In the genomic region with DNA sequence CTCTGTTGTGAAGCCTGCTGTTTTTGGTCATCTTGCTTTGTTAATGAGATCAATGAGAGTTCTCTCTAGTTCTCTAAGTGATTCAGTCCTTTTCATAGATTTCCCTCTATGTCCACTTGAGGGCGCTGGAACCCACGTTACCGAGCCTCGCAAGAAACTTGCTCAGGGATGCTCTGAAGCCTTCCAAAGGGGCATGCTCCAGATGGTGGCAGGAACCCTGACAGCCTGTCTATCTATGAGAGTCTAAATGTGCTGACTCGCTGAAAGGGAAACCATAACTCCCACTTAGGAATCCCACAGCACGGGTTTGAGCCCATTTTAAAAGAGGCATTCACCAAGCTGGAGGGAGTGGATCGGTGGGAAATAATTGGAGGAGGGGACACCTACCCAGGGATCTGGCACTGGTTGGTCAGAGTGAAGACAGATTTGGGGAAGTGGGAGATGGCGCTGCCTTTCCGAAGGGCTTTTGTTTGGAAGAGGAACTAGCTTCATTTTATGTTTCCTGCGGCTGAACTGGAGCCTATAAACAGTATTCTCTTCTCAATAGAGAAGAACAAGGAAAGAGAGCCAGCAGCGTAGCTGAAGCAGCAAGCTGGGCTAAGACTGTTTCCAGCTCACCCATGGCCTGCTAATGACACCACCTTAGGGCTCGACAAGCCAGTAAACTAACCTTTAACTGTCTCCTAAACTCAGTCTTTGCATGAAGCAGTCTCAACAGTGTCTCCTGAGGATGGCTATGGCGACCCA, we compare ENCODE assay signal across 7 mouse cellular contexts. TPM values are rescaled to one million over a fixed set of nuclear protein-coding genes. Genes with fewer than 3 reads are reported as not detected.
A peak's percentile ranks its signal among the peaks of the same experiment; 100 is the strongest.
DNase-seq lines count a peak whose midpoint lies in the region; ATAC-seq and TF ChIP-seq lines count a peak whose summit lies in the region.

No protein-coding gene starts in this region.

- H3K4me1 ChIP-seq in bone marrow macrophage, adult 2 months (ENCODE audit: control insufficient read depth, insufficient read depth, low read length): no peaks in the 10 kb centered on the region
- H3K4me1 ChIP-seq in embryonic fibroblast, embryonic 13.5 days (ENCODE audit: control insufficient read depth, insufficient read depth, low read length): no peaks in the 10 kb centered on the region
- peaks cover 14% of the 10 kb centered on the region for H3K4me1 ChIP-seq in hindbrain, embryonic 12.5 days
- no peaks in the 10 kb centered on the region for H3K4me1 ChIP-seq in small intestine, adult 2 months (ENCODE audit: control insufficient read depth, insufficient read depth, insufficient read length, low read length)

- no peaks in the 10 kb centered on the region for H3K36me3 ChIP-seq in hindbrain, embryonic 12.5 days
- H3K36me3 ChIP-seq in small intestine, adult 2 months (ENCODE audit: control insufficient read depth, insufficient read depth, low read length): no peaks in the 10 kb centered on the region

- peak; percentile 77 for ATAC-seq in hindbrain, embryonic 12.5 days (ENCODE audit: low FRiP score)
- ATAC-seq in megakaryocyte-erythroid progenitor cell, adult 5-6 weeks (replicated peaks; ENCODE audit: low FRiP score, low TSS enrichment, poor library complexity, severe bottlenecking): peak; percentile 67

- H3K27me3 ChIP-seq in hindbrain, embryonic 12.5 days: no peaks in the 10 kb centered on the region
- H3K27me3 ChIP-seq in small intestine, adult 2 months (ENCODE audit: control insufficient read depth, insufficient read depth, low read length): no peaks in the 10 kb centered on the region

- TF ChIP-seq POLR2A in bone marrow macrophage, adult 2 months (IDR thresholded peaks at IDR 0.05; ENCODE audit: borderline replicate concordance, low read depth, low read length): no peak
- TF ChIP-seq POLR2A in embryonic fibroblast, embryonic 13.5 days (IDR thresholded peaks at IDR 0.05; ENCODE audit: low read depth, low read length): no peak
- no peak for TF ChIP-seq POLR2A in small intestine, adult 2 months (IDR thresholded peaks at IDR 0.05; ENCODE audit: low read depth, low read length)

- no peak overlapping the region for H3K9ac ChIP-seq in hindbrain, embryonic 12.5 days

- H3K9me3 ChIP-seq in hindbrain, embryonic 12.5 days (replicated peaks): no peaks in the 10 kb centered on the region

- 40% methylated on average over 13 of the region's 13 CpGs for WGBS in hindbrain, embryonic 12.5 days
- WGBS in small intestine, adult 2 months: 36% methylated on average over 13 of the region's 13 CpGs

- TF ChIP-seq CTCF in bone marrow macrophage, adult 2 months (IDR thresholded peaks at IDR 0.05; ENCODE audit: low read depth, low read length): 0 out of 2 replicates have a peak, but pooled peaks have one; percentile 16
- peak; percentile 42; the same call in 1 of the 2 replicates for TF ChIP-seq CTCF in embryonic fibroblast, embryonic 13.5 days (IDR thresholded peaks at IDR 0.05; ENCODE audit: borderline replicate concordance, insufficient read depth, low read length)
- peak; percentile 45; the same call in 1 of the 2 replicates for TF ChIP-seq CTCF in small intestine, adult 2 months (IDR thresholded peaks at IDR 0.05; ENCODE audit: extremely low read depth, insufficient read length, insufficient replicate concordance, low read depth, low read length)

- no peak overlapping the region for H3K4me3 ChIP-seq in bone marrow macrophage, adult 2 months (ENCODE audit: insufficient read depth, low read length)
- H3K4me3 ChIP-seq in embryonic fibroblast, embryonic 13.5 days (ENCODE audit: insufficient read depth, low read length): no peak overlapping the region
- no peak overlapping the region for H3K4me3 ChIP-seq in hindbrain, embryonic 12.5 days
- no peak overlapping the region for H3K4me3 ChIP-seq in small intestine, adult 2 months (ENCODE audit: low read depth, low read length)

- H3K27ac ChIP-seq in bone marrow macrophage, adult 2 months (ENCODE audit: insufficient read depth, low read depth, low read length): no peak overlapping the region
- H3K27ac ChIP-seq in embryonic fibroblast, embryonic 13.5 days (ENCODE audit: insufficient read depth, low read length): no peak overlapping the region
- peak overlapping the region; percentile 42; the same call in 1 of the 2 replicates for H3K27ac ChIP-seq in hindbrain, embryonic 12.5 days
- no peak overlapping the region for H3K27ac ChIP-seq in small intestine, adult 2 months (ENCODE audit: insufficient read depth, low read depth, low read length)

- H3K4me2 ChIP-seq in hindbrain, embryonic 12.5 days (replicated peaks): 0 out of 2 replicates have a peak overlapping the region, but pooled peaks have one; percentile 7

- DNase-seq in NIH3T3 (ENCODE audit: low read depth): peak; percentile 54
- DNase-seq in layer of hippocampus, postnatal 25 days (ENCODE audit: extremely low spot score in 1 of 2, low spot score in 1 of 2): peak; percentile 51 to 70

RNA-seq across cellular contexts. Expression of a gene that starts 32.8 kb away (rescaled TPM):
- not detected in 2 replicates for polyA plus RNA-seq in bone marrow macrophage, adult 2 months (2012; ENCODE audit: insufficient read depth, insufficient read length, missing spikeins)
- polyA plus RNA-seq in embryonic fibroblast, embryonic 13.5 days (2011; ENCODE audit: insufficient read length, low read depth, missing spikeins): not detected in 2 replicates
- polyA plus RNA-seq in hindbrain, embryonic 12.5 days (2016; fragmentation: Nextera tagmentation; extraction: Ambion mirVana): not detected in 2 replicates
- total RNA-seq in layer of hippocampus, postnatal 25 days (2021): not detected
- total RNA-seq in megakaryocyte-erythroid progenitor cell, adult 5-6 weeks (2014; fragmentation: Nextera tagmentation): not detected in 2 replicates
- total RNA-seq in megakaryocyte-erythroid progenitor cell, adult 5-6 weeks (2017): not detected in 2 replicates
- 0.05 TPM in 1 of 2 replicates, not detected in the other for polyA plus RNA-seq in small intestine, adult 2 months (2012; rRNA removed)
